Mouse (Mus musculus) heart, postnatal 0 days (tissue): Measurements from ENCODE around the gene Palm. TPM values are rescaled to one million over a fixed set of nuclear protein-coding genes. Genes with fewer than 3 reads are reported as not detected.

Experiments
- ATAC-seq: fragments of 200-750 bp; cut with Nextera tagmentation; 2 replicates; pipeline ENCODE4 v1.8.0; 2017; ENCODE audit warnings: low read depth, moderate number of reproducible peaks, moderate library complexity; ENCODE audit not compliant: insufficient read depth
- DNase-seq: peaks from one replicate; pipeline ENCODE4 v3.0.0-alpha.2; 2016; ENCODE audit warnings: low spot score
- H3K27ac ChIP-seq: fragments of 300-500 bp; sonication (generic); 2 replicates; pipeline ENCODE4 v1.5.1; 2014; ENCODE audit warnings: low read depth, mild to moderate bottlenecking
- H3K27me3 ChIP-seq: fragments of 300-500 bp; sonication (generic); 2 replicates; pipeline ENCODE4 v1.6.1; 2014; ENCODE audit warnings: low read length, mixed read lengths; ENCODE audit not compliant: control insufficient read depth, insufficient read depth
- H3K36me3 ChIP-seq: fragments of 300-500 bp; sonication (generic); replicated peaks from 2 replicates; pipeline ENCODE4 v1.6.1; 2014; ENCODE audit warnings: low read length, mixed read lengths; ENCODE audit not compliant: control insufficient read depth, insufficient read depth
- H3K4me1 ChIP-seq: fragments of 300-500 bp; sonication (generic); 2 replicates; pipeline ENCODE4 v1.6.1; 2014; ENCODE audit warnings: antibody characterized with exemption; ENCODE audit not compliant: control insufficient read depth, insufficient read depth
- H3K4me2 ChIP-seq: fragments of 300-500 bp; sonication (generic); 2 replicates; pipeline ENCODE4 v1.6.1; 2014; ENCODE audit warnings: low read depth, mild to moderate bottlenecking, low read length, moderate library complexity
- H3K4me3 ChIP-seq: fragments of 300-500 bp; sonication (generic); 2 replicates; pipeline ENCODE4 v1.5.1; 2014; ENCODE audit warnings: low read depth, low read length
- H3K9ac ChIP-seq: fragments of 300-500 bp; sonication (generic); replicated peaks from 2 replicates; pipeline ENCODE4 v1.6.1; 2014; ENCODE audit warnings: low read depth, low read length, mixed read lengths
- H3K9me3 ChIP-seq: fragments of 300-500 bp; sonication (generic); replicated peaks from 2 replicates; pipeline ENCODE4 v1.6.1; 2016; ENCODE audit warnings: low read length; ENCODE audit not compliant: control insufficient read depth
- CTCF ChIP-seq: IDR thresholded peaks from 2 replicates; pipeline ENCODE4 v1.5.1; 2016; ENCODE audit warnings: antibody characterized with exemption, control low read depth, low read depth
- EP300 ChIP-seq: IDR thresholded peaks from 2 replicates; pipeline ENCODE4 v1.6.1; 2016; ENCODE audit warnings: antibody characterized with exemption, low read depth
- WGBS: fragments of 180-500 bp; shearing (Covaris S2); extraction: QIAGEN DNeasy Blood & Tissue Kit; methylation state at CpG from one replicate; pipeline ENCODE4 v1.1.7; 2014; 5-methylcytosine and 5-hydroxymethylcytosine counted together
- polyA plus RNA-seq: library from polyadenylated mRNA; unstranded; fragments of >200 nt; fragmentation: Nextera tagmentation; extraction: Ambion mirVana; gene quantifications from 2 replicates; pipeline ENCODE4 v1.2.1, GENCODE M21; 2015
- total RNA-seq: library from RNA; depleted of rRNA; stranded (reverse); fragments of >200 nt; gene quantifications from 2 replicates; pipeline ENCODE4 v1.2.3, GENCODE M21; 2014; ENCODE audit warnings: low replicate concordance

Palm gene
- total and polyA plus RNA-seq, 2 experiments from 2014 or later, result 44.0 to 52.3 TPM

DNA sequence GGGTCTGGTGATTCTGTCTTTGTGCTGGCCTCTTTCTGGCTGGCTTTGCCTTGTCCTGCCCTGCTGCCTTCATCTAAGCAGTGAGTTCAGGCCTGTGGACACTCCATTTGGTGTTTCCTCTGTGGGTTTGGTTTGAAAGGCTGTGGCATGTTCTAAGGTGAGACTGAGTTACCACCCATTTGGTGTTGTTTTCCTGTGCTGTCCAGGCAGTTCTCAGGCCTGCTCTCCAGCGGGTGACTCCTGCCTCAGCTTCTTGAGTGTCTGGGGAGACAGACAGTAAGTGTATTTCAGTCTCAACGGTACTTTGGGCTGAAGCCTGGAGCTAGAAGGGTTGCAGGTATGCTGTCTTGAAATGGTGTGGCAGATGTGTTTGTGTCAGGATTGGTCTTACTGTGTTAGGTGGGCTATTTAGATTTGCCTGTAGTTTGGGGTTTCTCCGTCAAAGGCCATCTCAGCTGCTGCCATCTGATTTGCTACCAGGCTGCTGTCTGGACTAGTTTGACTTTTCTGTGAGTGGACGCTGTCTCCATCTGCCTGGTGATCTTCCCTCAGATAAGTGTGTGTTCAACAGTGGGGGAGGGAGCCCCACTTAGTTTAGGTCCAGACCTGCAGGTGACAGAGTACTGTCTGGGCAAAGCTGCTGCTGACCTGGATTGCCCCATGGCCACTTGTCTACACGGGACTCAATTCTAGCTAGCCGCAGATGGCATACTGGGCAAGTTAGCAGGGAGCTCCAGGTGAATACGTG, 63.5 kb downstream of the Palm start:
- H3K27ac ChIP-seq, result peak overlapping the region; percentile 100
- peaks cover 55% of the 10 kb centered on the region for H3K4me1 ChIP-seq
- DNase-seq (no peak), ATAC-seq (no peak)
- H3K36me3 ChIP-seq, result peaks cover 45% of the 10 kb centered on the region
- H3K9ac ChIP-seq, result peak overlapping the region; percentile 98
- peak overlapping the region; percentile 90 for H3K4me2 ChIP-seq
- no peak for TF ChIP-seq CTCF
- TF ChIP-seq EP300, result 0 out of 2 replicates have a peak, but pooled peaks have one; percentile 10
- H3K4me3 ChIP-seq, result peak overlapping the region; percentile 98
- no peaks in the 10 kb centered on the region for H3K9me3 ChIP-seq
- 7% methylated on average over 7 of the region's 7 CpGs for WGBS
- no peaks in the 10 kb centered on the region for H3K27me3 ChIP-seq

DNA sequence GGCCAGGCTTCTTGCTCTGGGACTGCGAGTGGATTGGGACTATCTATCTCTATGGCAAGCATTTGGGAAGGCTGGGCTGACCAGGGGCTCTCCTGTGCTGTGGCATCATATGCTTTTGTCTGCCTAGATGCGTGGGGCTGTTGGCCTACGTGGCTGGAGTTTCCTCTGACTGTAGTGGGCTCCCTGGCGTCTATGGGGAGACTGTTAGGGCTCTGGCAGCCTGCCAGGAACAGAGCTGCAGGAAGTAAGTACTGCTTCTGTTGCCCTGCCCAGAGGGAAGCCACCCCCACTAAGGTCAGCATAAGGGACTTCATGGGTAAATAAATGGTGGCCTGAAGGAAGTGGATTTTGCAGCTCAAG, 64.1 kb downstream of the Palm start:
- DNase-seq (peak; percentile 84), ATAC-seq (no peak)
- H3K4me1 ChIP-seq, result peaks cover 52% of the 10 kb centered on the region
- H3K27me3 ChIP-seq, result no peaks in the 10 kb centered on the region
- peaks cover 51% of the 10 kb centered on the region for H3K36me3 ChIP-seq
- peak overlapping the region; percentile 98 for H3K9ac ChIP-seq
- peak overlapping the region; percentile 90 for H3K4me2 ChIP-seq
- no peaks in the 10 kb centered on the region for H3K9me3 ChIP-seq
- H3K4me3 ChIP-seq, result peak overlapping the region; percentile 98
- 0% methylated on average over 4 of the region's 4 CpGs for WGBS
- peak overlapping the region; percentile 75 for H3K27ac ChIP-seq
- 0 out of 2 replicates have a peak, but pooled peaks have one; percentile 2 for TF ChIP-seq EP300
- TF ChIP-seq CTCF, result no peak

DNA sequence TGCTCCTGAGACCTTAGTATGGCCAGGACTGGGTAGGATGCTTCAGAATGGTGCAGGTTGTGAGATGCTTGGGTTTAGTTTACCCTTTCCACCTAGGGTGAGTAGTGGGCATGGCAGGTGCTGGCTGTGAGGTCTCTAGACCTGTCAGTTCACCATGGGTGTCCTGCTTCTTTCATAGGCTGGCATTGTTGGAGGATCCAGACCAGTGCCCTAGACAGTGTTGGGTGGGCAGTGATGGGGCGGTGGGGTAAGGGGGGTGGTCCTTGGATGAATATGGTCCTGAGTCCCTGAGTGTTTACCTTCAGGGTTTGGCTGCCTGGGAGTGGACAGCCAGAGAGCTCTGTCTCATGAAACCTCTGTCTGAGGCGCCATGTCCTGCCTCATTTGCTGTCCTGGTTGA, 64.5 kb downstream of the Palm start:
- H3K4me3 ChIP-seq, result peak overlapping the region; percentile 98
- H3K27me3 ChIP-seq, result no peaks in the 10 kb centered on the region
- H3K4me1 ChIP-seq, result peaks cover 47% of the 10 kb centered on the region
- no peak overlapping the region for H3K9ac ChIP-seq
- peak overlapping the region; percentile 90 for H3K4me2 ChIP-seq
- TF ChIP-seq CTCF (no peak), EP300 (no peak)
- peaks cover 55% of the 10 kb centered on the region for H3K36me3 ChIP-seq
- DNase-seq (no peak), ATAC-seq (no peak)
- peak overlapping the region; percentile 75 for H3K27ac ChIP-seq
- H3K9me3 ChIP-seq, result no peaks in the 10 kb centered on the region
- 56% methylated on average over 2 of the region's 2 CpGs for WGBS

- Histone ChIP-seq H3K4me1 (peaks cover 43% of the 10 kb centered on the region), H3K9me3 (no peaks in the 10 kb centered on the region), H3K9ac (no peak overlapping the region), H3K27ac (peak overlapping the region; percentile 75), H3K4me3 (peak overlapping the region; percentile 98; the same call in 1 of the 2 replicates), H3K4me2 (peak overlapping the region; percentile 90), H3K36me3 (peaks cover 62% of the 10 kb centered on the region), H3K27me3 (no peaks in the 10 kb centered on the region)
- DNase-seq (peak; percentile 81), ATAC-seq (peak; percentile 12; the same call in 1 of the 2 replicates)
- WGBS, result 19% methylated on average over 16 of the region's 17 CpGs
- TF ChIP-seq CTCF, result no peak
- TF ChIP-seq EP300, result peak; percentile 54; the same call in 1 of the 2 replicates
These were observed 65.2 kb downstream of the Palm start for GRCm38 (mm10) chr10:79858416-79859074.

- H3K4me2 ChIP-seq, result no peak overlapping the region
These were observed 65.7 kb downstream of the Palm start for GRCm38 (mm10) chr10:79859116-79859515.

More at GRCm38 (mm10) chr10:79859116-79859515, 65.7 kb downstream of the Palm start:
- 55% methylated on average over 11 of the region's 11 CpGs for WGBS
- Histone ChIP-seq H3K27me3 (no peaks in the 10 kb centered on the region), H3K9ac (no peak overlapping the region), H3K36me3 (peaks cover 64% of the 10 kb centered on the region), H3K4me1 (peaks cover 39% of the 10 kb centered on the region), H3K9me3 (no peaks in the 10 kb centered on the region), H3K4me3 (no peak overlapping the region), H3K27ac (0 out of 2 replicates have a peak overlapping the region, but pooled peaks have one; percentile 75)
- no peak for DNase-seq
- no peak for ATAC-seq
- TF ChIP-seq CTCF (no peak), EP300 (no peak)
